Mouse (Mus musculus) MEL (cell line): ENCODE results near the gene Atrnl1.

ENCODE experiments used
- BHLHE40 ChIP-seq: IDR thresholded peaks from 2 replicates; pipeline ENCODE4 v1.6.1; 2012; ENCODE audit warnings: low read depth, mild to moderate bottlenecking, inconsistent platforms, low read length, improper control_type of control experiment, borderline replicate concordance
- CHD2 ChIP-seq: IDR thresholded peaks from 2 replicates; pipeline ENCODE4 v1.6.1; 2011; ENCODE audit warnings: low read length, improper control_type of control experiment
- CTCF ChIP-seq, 3 experiments: IDR thresholded peaks in 2 of 3; conservative IDR thresholded peaks in 1 of 3; 2 replicates each; pipeline ENCODE4 v1.5.1; 2011 to 2012; ENCODE audit warnings: low read length in 3 of 3, low read depth in 2 of 3, mild to moderate bottlenecking in 2 of 3, improper control_type of control experiment in 1 of 3, inconsistent platforms in 1 of 3, mixed read lengths in 1 of 3, moderate library complexity in 1 of 3; ENCODE audit not compliant: control insufficient read depth in 1 of 3, insufficient read depth in 1 of 3, poor library complexity in 1 of 3, severe bottlenecking in 1 of 3
- E2F4 ChIP-seq: IDR thresholded peaks from 2 replicates; pipeline ENCODE4 v1.6.1; 2011; ENCODE audit warnings: low read depth, low read length, improper control_type of control experiment, borderline replicate concordance
- ELF1 ChIP-seq: IDR thresholded peaks from 2 replicates; pipeline ENCODE4 v1.6.1; 2014; ENCODE audit warnings: low read depth, mild to moderate bottlenecking, inconsistent platforms, low read length, improper control_type of control experiment, moderate library complexity
- EP300 ChIP-seq, 2 experiments: IDR thresholded peaks; 2 replicates each; pipeline ENCODE4 v1.6.1; 2011; ENCODE audit warnings: improper control_type of control experiment in 2 of 2, low read length in 2 of 2, low read depth in 1 of 2, mild to moderate bottlenecking in 1 of 2
- HCFC1 ChIP-seq: IDR thresholded peaks from 2 replicates; pipeline ENCODE4 v1.6.1; 2012; ENCODE audit warnings: low read depth, mild to moderate bottlenecking, inconsistent platforms, low read length, improper control_type of control experiment, moderate library complexity
- NELFE ChIP-seq: IDR thresholded peaks from 2 replicates; pipeline ENCODE4 v1.6.1; 2011; ENCODE audit warnings: low read depth, low read length, improper control_type of control experiment
- POLR2A ChIP-seq, 2 experiments: IDR thresholded peaks; 2 replicates each; pipeline ENCODE4 v1.6.1; 2011 to 2012; ENCODE audit warnings: low read length in 2 of 2, mild to moderate bottlenecking in 2 of 2, control low read depth in 1 of 2, improper control_type of control experiment in 1 of 2, low read depth in 1 of 2, moderate library complexity in 1 of 2; ENCODE audit not compliant: control insufficient read depth in 1 of 2, insufficient read depth in 1 of 2, poor library complexity in 1 of 2
- RAD21 ChIP-seq: IDR thresholded peaks from 2 replicates; pipeline ENCODE4 v1.6.1; 2011; ENCODE audit warnings: mild to moderate bottlenecking, low read depth, low read length, improper control_type of control experiment
- SIN3A ChIP-seq: IDR thresholded peaks from 2 replicates; pipeline ENCODE4 v1.6.1; 2012; ENCODE audit warnings: low read length, improper control_type of control experiment, inconsistent platforms
- UBTF ChIP-seq: IDR thresholded peaks from 2 replicates; pipeline ENCODE4 v1.6.1; 2012; ENCODE audit warnings: low read depth, mild to moderate bottlenecking, inconsistent platforms, low read length, improper control_type of control experiment, moderate library complexity, borderline replicate concordance; ENCODE audit not compliant: insufficient read depth

DNA sequence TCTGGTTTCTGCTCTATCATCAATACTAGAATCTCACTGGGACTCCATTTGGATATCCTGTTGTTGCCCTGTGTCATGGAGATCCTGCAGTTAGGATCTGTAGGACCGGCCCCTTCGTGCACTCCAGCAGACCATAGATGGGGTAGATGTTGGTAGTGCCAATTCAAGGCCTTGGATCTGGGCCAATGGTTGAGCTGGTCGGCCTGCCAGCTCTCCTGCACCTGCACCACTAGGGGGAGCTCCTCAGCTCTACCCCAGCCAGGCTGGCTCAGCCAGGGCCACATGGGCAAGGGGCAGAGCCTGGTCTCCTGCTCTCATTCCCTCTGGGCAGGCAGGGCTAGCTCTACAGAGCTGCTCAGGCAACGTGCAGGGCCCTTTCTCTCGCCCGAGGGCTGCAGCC, 114.1 kb downstream of the Atrnl1 start:
- no peak for TF ChIP-seq CHD2
- TF ChIP-seq CTCF (IDR thresholded peaks at IDR 0.05 in 2 of 3, conservative IDR thresholded peaks at IDR 0.05 in 1 of 3; ENCODE audit: control insufficient read depth in 1 of 3, insufficient read depth in 1 of 3, low read depth in 2 of 3, low read length in 3 of 3, poor library complexity in 1 of 3, severe bottlenecking in 1 of 3): peak; percentile 84 to 98 (median 94)
- TF ChIP-seq RAD21: peak; percentile 26
- no peak for TF ChIP-seq HCFC1
- no peak for TF ChIP-seq POLR2A (IDR thresholded peaks at IDR 0.05; ENCODE audit: control insufficient read depth in 1 of 2, insufficient read depth in 1 of 2, low read depth in 1 of 2, low read length in 2 of 2, poor library complexity in 1 of 2)
- no peak for TF ChIP-seq NELFE
- TF ChIP-seq BHLHE40: no peak
- no peak for TF ChIP-seq SIN3A
- no peak for TF ChIP-seq UBTF
- no peak for TF ChIP-seq E2F4
- TF ChIP-seq EP300 (IDR thresholded peaks at IDR 0.05; ENCODE audit: low read depth in 1 of 2, low read length in 2 of 2): no peak
- no peak for TF ChIP-seq ELF1
